Mouse (Mus musculus): ENCODE measurements at regions not wholly inside any gene's neighbourhood (a gene's known extent, or its start where the extent isn't known, plus 50 kb on each side); places are given as distances from the start of the nearest gene placed in this dataset.

DNA sequence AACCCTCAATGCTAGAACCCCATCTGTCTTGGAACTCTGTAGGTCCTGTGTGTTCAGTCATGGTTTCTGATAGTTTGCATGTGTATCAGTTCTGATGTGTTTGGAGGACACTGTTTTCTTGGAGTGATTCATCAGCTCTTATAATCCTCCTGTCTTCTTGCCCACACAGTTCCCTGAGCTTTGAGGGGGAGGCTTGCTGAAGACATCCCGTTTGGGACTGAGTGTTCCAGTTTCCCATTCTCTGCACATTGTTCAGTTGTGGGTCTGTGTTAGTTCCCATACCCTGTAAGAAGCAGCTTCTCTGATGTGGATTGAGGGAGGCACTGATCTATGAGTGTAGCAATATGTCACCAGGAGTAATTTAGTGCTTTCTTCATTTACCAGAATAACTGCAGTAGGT lies 275.2 kb downstream of the Bcl11a start:
- no peak overlapping the region for H3K27ac ChIP-seq (replicated peaks; ENCODE audit: insufficient read depth, low read depth, low read length)
- 77% methylated on average over 1 of the region's 1 CpGs for WGBS
- H3K79me2 ChIP-seq (ENCODE audit: control insufficient read depth, insufficient read depth, low read length): no peaks in the 10 kb centered on the region
- no peaks in the 10 kb centered on the region for H3K4me1 ChIP-seq (ENCODE audit: control insufficient read depth, insufficient read depth, low read length)
- no peak overlapping the region for H3K4me3 ChIP-seq (ENCODE audit: insufficient read depth, low read depth, low read length)
- DNase-seq (ENCODE audit: extremely low read depth, low read depth, low spot score): no peak
- TF ChIP-seq POLR2A (IDR thresholded peaks at IDR 0.05; ENCODE audit: extremely low read depth, insufficient read depth, low read length): no peak
- no peak for TF ChIP-seq CTCF (IDR thresholded peaks at IDR 0.05; ENCODE audit: low read depth, low read length)
- no peaks in the 10 kb centered on the region for H3K27me3 ChIP-seq (ENCODE audit: control insufficient read depth, insufficient read depth, low read length)
- no peak overlapping the region for H3K9ac ChIP-seq (ENCODE audit: low read depth, low read length)
- no peaks in the 10 kb centered on the region for H3K36me3 ChIP-seq (ENCODE audit: control insufficient read depth, insufficient read depth, low read length)

- H3K79me2 ChIP-seq (ENCODE audit: control insufficient read depth, insufficient read depth, low read length): no peaks in the 10 kb centered on the region
- no peak for DNase-seq (ENCODE audit: extremely low read depth, low read depth, low spot score)
- H3K27ac ChIP-seq (replicated peaks; ENCODE audit: insufficient read depth, low read depth, low read length): no peak overlapping the region
- no peaks in the 10 kb centered on the region for H3K4me1 ChIP-seq (ENCODE audit: control insufficient read depth, insufficient read depth, low read length)
- no peaks in the 10 kb centered on the region for H3K27me3 ChIP-seq (ENCODE audit: control insufficient read depth, insufficient read depth, low read length)
- H3K4me3 ChIP-seq (ENCODE audit: insufficient read depth, low read depth, low read length): no peak overlapping the region
- 71% methylated on average over 1 of the region's 1 CpGs for WGBS
- TF ChIP-seq CTCF (IDR thresholded peaks at IDR 0.05; ENCODE audit: low read depth, low read length) (no peak), POLR2A (IDR thresholded peaks at IDR 0.05; ENCODE audit: extremely low read depth, insufficient read depth, low read length) (no peak)
- no peaks in the 10 kb centered on the region for H3K36me3 ChIP-seq (ENCODE audit: control insufficient read depth, insufficient read depth, low read length)
- H3K9ac ChIP-seq (ENCODE audit: low read depth, low read length): no peak overlapping the region
Observed at GRCm38 (mm10) chr11:24357388-24357787, 279.5 kb downstream of the Bcl11a start.

DNA sequence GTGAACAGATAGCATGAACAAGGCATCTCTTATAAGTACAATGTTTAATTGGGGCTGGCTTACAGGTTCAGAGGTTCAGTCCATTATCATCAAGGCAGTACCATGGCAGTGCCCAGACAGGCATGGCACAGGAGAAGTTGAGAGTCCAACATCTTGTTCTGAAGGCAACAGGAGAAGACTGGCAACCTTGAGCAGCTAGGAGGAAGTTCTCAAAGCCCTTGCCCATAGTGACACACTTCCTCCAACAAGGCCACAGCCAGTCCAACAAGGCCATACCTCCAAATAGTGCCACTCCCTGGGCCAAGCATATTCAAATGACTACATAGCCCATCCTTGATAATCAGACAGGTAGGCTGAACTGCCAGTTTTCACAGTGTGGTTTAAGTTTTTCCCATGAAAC lies 281.2 kb downstream of the Bcl11a start:
- Histone ChIP-seq H3K27me3 (ENCODE audit: control insufficient read depth, insufficient read depth, low read length) (no peaks in the 10 kb centered on the region), H3K9ac (ENCODE audit: low read depth, low read length) (no peak overlapping the region), H3K4me1 (ENCODE audit: control insufficient read depth, insufficient read depth, low read length) (no peaks in the 10 kb centered on the region), H3K79me2 (ENCODE audit: control insufficient read depth, insufficient read depth, low read length) (no peaks in the 10 kb centered on the region), H3K27ac (replicated peaks; ENCODE audit: insufficient read depth, low read depth, low read length) (no peak overlapping the region), H3K36me3 (ENCODE audit: control insufficient read depth, insufficient read depth, low read length) (no peaks in the 10 kb centered on the region), H3K4me3 (ENCODE audit: insufficient read depth, low read depth, low read length) (no peak overlapping the region)
- DNase-seq (ENCODE audit: extremely low read depth, low read depth, low spot score): no peak
- no peak for TF ChIP-seq POLR2A (IDR thresholded peaks at IDR 0.05; ENCODE audit: extremely low read depth, insufficient read depth, low read length)
- no peak for TF ChIP-seq CTCF (IDR thresholded peaks at IDR 0.05; ENCODE audit: low read depth, low read length)

GRCm38 (mm10) chr11:24361998-24362687 lies 284.3 kb downstream of the Bcl11a start:
- TF ChIP-seq CTCF (IDR thresholded peaks at IDR 0.05; ENCODE audit: low read depth, low read length) (no peak), POLR2A (IDR thresholded peaks at IDR 0.05; ENCODE audit: extremely low read depth, insufficient read depth, low read length) (no peak)
- no peak overlapping the region for H3K9ac ChIP-seq (ENCODE audit: low read depth, low read length)

GRCm38 (mm10) chr11:24362688-24363035 lies 284.8 kb downstream of the Bcl11a start:
- WGBS: 73% methylated on average over 2 of the region's 2 CpGs

More at GRCm38 (mm10) chr11:24361998-24362687, 284.3 kb downstream of the Bcl11a start:
- Histone ChIP-seq H3K79me2 (ENCODE audit: control insufficient read depth, insufficient read depth, low read length) (no peaks in the 10 kb centered on the region), H3K27ac (replicated peaks; ENCODE audit: insufficient read depth, low read depth, low read length) (no peak overlapping the region), H3K36me3 (ENCODE audit: control insufficient read depth, insufficient read depth, low read length) (no peaks in the 10 kb centered on the region), H3K4me3 (ENCODE audit: insufficient read depth, low read depth, low read length) (no peak overlapping the region), H3K4me1 (ENCODE audit: control insufficient read depth, insufficient read depth, low read length) (no peaks in the 10 kb centered on the region), H3K27me3 (ENCODE audit: control insufficient read depth, insufficient read depth, low read length) (no peaks in the 10 kb centered on the region)
- 76% methylated on average over 6 of the region's 6 CpGs for WGBS
- DNase-seq (ENCODE audit: extremely low read depth, low read depth, low spot score): no peak

More at GRCm38 (mm10) chr11:24362688-24363035, 284.8 kb downstream of the Bcl11a start:
- Histone ChIP-seq H3K4me1 (ENCODE audit: control insufficient read depth, insufficient read depth, low read length) (no peaks in the 10 kb centered on the region), H3K36me3 (ENCODE audit: control insufficient read depth, insufficient read depth, low read length) (no peaks in the 10 kb centered on the region), H3K9ac (ENCODE audit: low read depth, low read length) (no peak overlapping the region), H3K27ac (replicated peaks; ENCODE audit: insufficient read depth, low read depth, low read length) (no peak overlapping the region), H3K4me3 (ENCODE audit: insufficient read depth, low read depth, low read length) (no peak overlapping the region), H3K79me2 (ENCODE audit: control insufficient read depth, insufficient read depth, low read length) (no peaks in the 10 kb centered on the region), H3K27me3 (ENCODE audit: control insufficient read depth, insufficient read depth, low read length) (no peaks in the 10 kb centered on the region)
- no peak for DNase-seq (ENCODE audit: extremely low read depth, low read depth, low spot score)
- TF ChIP-seq CTCF (IDR thresholded peaks at IDR 0.05; ENCODE audit: low read depth, low read length) (no peak), POLR2A (IDR thresholded peaks at IDR 0.05; ENCODE audit: extremely low read depth, insufficient read depth, low read length) (no peak)
